Mouse (Mus musculus): ENCODE data around the gene Nfat5. TPM values are rescaled to one million over a fixed set of nuclear protein-coding genes. Genes with fewer than 3 reads are reported as not detected.

Nfat5 gene
- 14.8 and 21.4 TPM in 2 replicates for polyA plus RNA-seq (2012; rRNA removed)

DNA sequence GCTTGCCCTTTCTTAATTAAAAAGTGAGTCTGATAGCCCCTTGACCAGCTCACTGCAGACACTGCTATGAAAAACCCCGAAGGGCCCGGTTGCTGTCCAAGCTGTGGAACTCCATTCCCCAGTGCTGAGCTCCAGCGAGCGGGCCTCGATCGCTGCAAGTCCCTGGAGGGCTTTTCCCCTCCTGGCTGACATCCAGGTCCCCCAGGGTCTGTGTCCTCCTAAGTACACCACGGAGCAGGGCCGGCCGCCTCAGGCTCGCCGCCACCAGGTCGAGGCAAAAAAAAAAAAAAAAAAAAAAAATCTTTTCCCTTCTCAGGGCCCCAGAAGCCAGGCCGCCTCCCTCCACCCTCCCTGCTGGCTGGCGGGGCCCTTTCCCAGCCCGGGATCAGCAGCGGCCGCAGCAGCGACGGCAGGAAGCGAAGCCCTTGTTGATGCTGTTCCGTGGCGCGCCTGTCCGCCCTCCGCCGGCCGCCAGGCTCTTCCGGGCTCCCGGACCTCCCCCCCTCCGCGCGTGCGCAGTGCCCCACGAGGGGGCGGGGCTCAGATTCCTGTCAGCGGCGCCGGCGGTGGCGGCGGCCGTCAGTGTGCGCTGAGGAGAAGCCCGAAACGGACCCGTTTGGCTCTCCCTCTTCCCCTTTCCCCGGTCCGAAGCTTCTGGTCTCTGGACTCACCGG, at the start of gene Nfat5:
Gene Nfat5 (plus strand): TSS at position 543 of the 674 bp plus-strand sequence.
- peak within 1 kb of the TSS; percentile 91 for H3K27ac ChIP-seq (ENCODE audit: control insufficient read depth, insufficient read depth, low read depth, low read length)
- H3K4me3 ChIP-seq (ENCODE audit: control insufficient read depth, low read depth, low read length) = peak within 1 kb of the TSS; percentile 92
- TF ChIP-seq CTCF (IDR thresholded peaks at IDR 0.05; ENCODE audit: control insufficient read depth, insufficient read depth, insufficient replicate concordance, low read depth, low read length) (no peak), POLR2A (IDR thresholded peaks at IDR 0.05; ENCODE audit: control insufficient read depth, low read depth, low read length) (peak; percentile 89)
- no peaks in the 10 kb centered on the region; the same call in 1 of the 2 replicates for H3K36me3 ChIP-seq (ENCODE audit: control insufficient read depth, insufficient read depth, low read length)
- no peaks in the 10 kb centered on the region for H3K27me3 ChIP-seq (ENCODE audit: control insufficient read depth, insufficient read depth, low read length)
- H3K4me1 ChIP-seq (ENCODE audit: control insufficient read depth, insufficient read depth, low read length) = peaks cover 8% of the 10 kb centered on the region

GRCm38 (mm10) chr8:107244218-107244617, 49.1 kb upstream of the Nfat5 start:
- Histone ChIP-seq H3K4me1 (ENCODE audit: control insufficient read depth, insufficient read depth, low read length) (no peaks in the 10 kb centered on the region; the same call in 1 of the 2 replicates), H3K27me3 (ENCODE audit: control insufficient read depth, insufficient read depth, low read length) (no peaks in the 10 kb centered on the region), H3K4me3 (ENCODE audit: control insufficient read depth, low read depth, low read length) (no peak overlapping the region), H3K36me3 (ENCODE audit: control insufficient read depth, insufficient read depth, low read length) (no peaks in the 10 kb centered on the region), H3K27ac (ENCODE audit: control insufficient read depth, insufficient read depth, low read depth, low read length) (no peak overlapping the region)
- TF ChIP-seq CTCF (IDR thresholded peaks at IDR 0.05; ENCODE audit: control insufficient read depth, insufficient read depth, insufficient replicate concordance, low read depth, low read length) (no peak), POLR2A (IDR thresholded peaks at IDR 0.05; ENCODE audit: control insufficient read depth, low read depth, low read length) (no peak)

DNA sequence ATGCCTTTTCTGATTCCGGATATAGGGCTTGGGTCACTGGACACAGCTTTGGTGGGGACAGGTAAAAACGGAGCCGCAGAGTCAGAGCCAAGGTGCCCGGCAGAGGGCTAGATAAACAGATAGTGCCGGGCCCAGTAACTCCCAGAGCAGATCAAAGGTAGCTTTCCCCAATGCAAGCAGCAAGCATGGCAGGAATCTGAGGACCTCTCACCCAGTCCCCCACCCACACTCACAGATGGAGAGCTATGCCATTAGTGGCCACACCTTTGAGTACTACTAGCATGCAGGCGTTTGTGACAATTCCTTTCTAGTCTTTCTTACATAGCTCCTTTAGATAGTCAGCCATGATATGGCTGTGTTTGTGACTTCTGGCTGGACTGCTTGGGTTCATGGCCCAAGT, 44.8 kb upstream of the Nfat5 start:
- no peak overlapping the region for H3K4me3 ChIP-seq (ENCODE audit: control insufficient read depth, low read depth, low read length)
- H3K27me3 ChIP-seq (ENCODE audit: control insufficient read depth, insufficient read depth, low read length) = no peaks in the 10 kb centered on the region
- H3K36me3 ChIP-seq (ENCODE audit: control insufficient read depth, insufficient read depth, low read length) = no peaks in the 10 kb centered on the region
- no peak overlapping the region for H3K27ac ChIP-seq (ENCODE audit: control insufficient read depth, insufficient read depth, low read depth, low read length)
- no peaks in the 10 kb centered on the region for H3K4me1 ChIP-seq (ENCODE audit: control insufficient read depth, insufficient read depth, low read length)
- TF ChIP-seq CTCF (IDR thresholded peaks at IDR 0.05; ENCODE audit: control insufficient read depth, insufficient read depth, insufficient replicate concordance, low read depth, low read length) = no peak
- TF ChIP-seq POLR2A (IDR thresholded peaks at IDR 0.05; ENCODE audit: control insufficient read depth, low read depth, low read length) = no peak

DNA sequence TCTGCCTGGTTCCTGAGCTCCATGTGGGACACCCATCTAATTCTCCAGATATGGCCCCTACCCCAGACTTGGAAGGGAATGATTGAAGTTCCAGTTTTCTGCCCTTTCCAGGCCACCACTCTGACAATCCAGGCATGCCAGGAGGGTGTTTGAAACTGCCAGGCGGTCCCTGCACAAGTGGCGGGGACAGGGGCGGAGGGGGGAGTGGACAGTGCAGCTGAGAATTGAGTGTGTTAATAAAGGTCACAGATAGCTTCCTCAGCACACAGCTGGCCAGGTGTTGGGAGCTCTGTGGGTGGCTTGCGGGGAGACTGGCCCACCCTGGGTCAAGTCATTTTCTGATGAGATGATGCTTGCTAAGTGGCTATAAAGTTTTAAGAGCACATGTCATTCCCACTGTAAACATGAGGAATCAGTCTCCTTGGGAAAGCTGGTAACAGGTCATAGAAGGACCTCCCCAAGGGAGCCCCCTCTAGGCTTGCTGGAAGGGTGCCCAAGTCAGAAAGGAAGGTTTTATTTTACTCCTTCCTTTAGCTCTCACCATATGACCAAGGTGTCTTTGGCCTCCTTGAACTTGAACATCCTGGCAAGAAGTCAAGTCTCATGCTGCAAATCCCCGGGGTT, 41.7 kb upstream of the Nfat5 start:
- Histone ChIP-seq H3K27ac (ENCODE audit: control insufficient read depth, insufficient read depth, low read depth, low read length) (no peak overlapping the region), H3K4me1 (ENCODE audit: control insufficient read depth, insufficient read depth, low read length) (no peaks in the 10 kb centered on the region), H3K36me3 (ENCODE audit: control insufficient read depth, insufficient read depth, low read length) (no peaks in the 10 kb centered on the region), H3K27me3 (ENCODE audit: control insufficient read depth, insufficient read depth, low read length) (no peaks in the 10 kb centered on the region), H3K4me3 (ENCODE audit: control insufficient read depth, low read depth, low read length) (no peak overlapping the region)
- no peak for TF ChIP-seq CTCF (IDR thresholded peaks at IDR 0.05; ENCODE audit: control insufficient read depth, insufficient read depth, insufficient replicate concordance, low read depth, low read length)
- TF ChIP-seq POLR2A (IDR thresholded peaks at IDR 0.05; ENCODE audit: control insufficient read depth, low read depth, low read length) = no peak

DNA sequence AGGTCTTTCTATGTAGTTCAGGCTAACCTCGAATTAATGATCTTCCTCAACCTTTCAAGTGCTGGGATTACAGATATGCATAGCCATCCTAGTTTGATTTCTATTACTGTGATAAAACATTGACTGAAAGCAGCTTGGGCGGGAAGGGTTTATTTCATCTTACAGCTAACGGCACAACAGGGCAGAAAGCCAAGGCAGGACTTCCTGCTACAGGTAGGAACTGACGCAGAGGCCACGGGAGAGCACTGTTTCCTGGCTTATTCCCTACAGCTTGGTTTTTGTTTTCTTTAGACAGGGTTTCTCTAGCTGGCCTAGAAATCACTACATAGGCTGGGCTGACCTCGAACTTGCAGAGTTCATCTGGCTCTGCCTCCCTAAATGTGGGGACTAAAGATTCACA, 40.1 kb upstream of the Nfat5 start:
- H3K4me1 ChIP-seq (ENCODE audit: control insufficient read depth, insufficient read depth, low read length) = no peaks in the 10 kb centered on the region
- H3K4me3 ChIP-seq (ENCODE audit: control insufficient read depth, low read depth, low read length) = no peak overlapping the region
- TF ChIP-seq POLR2A (IDR thresholded peaks at IDR 0.05; ENCODE audit: control insufficient read depth, low read depth, low read length) (no peak), CTCF (IDR thresholded peaks at IDR 0.05; ENCODE audit: control insufficient read depth, insufficient read depth, insufficient replicate concordance, low read depth, low read length) (no peak)
- H3K27ac ChIP-seq (ENCODE audit: control insufficient read depth, insufficient read depth, low read depth, low read length) = no peak overlapping the region
- H3K27me3 ChIP-seq (ENCODE audit: control insufficient read depth, insufficient read depth, low read length) = no peaks in the 10 kb centered on the region
- H3K36me3 ChIP-seq (ENCODE audit: control insufficient read depth, insufficient read depth, low read length) = no peaks in the 10 kb centered on the region

GRCm38 (mm10) chr8:107254403-107254802, 38.9 kb upstream of the Nfat5 start:
- Histone ChIP-seq H3K36me3 (ENCODE audit: control insufficient read depth, insufficient read depth, low read length) (no peaks in the 10 kb centered on the region), H3K27me3 (ENCODE audit: control insufficient read depth, insufficient read depth, low read length) (no peaks in the 10 kb centered on the region), H3K4me1 (ENCODE audit: control insufficient read depth, insufficient read depth, low read length) (no peaks in the 10 kb centered on the region), H3K4me3 (ENCODE audit: control insufficient read depth, low read depth, low read length) (no peak overlapping the region), H3K27ac (ENCODE audit: control insufficient read depth, insufficient read depth, low read depth, low read length) (no peak overlapping the region)
- no peak for TF ChIP-seq CTCF (IDR thresholded peaks at IDR 0.05; ENCODE audit: control insufficient read depth, insufficient read depth, insufficient replicate concordance, low read depth, low read length)
- no peak for TF ChIP-seq POLR2A (IDR thresholded peaks at IDR 0.05; ENCODE audit: control insufficient read depth, low read depth, low read length)

- TF ChIP-seq CTCF (IDR thresholded peaks at IDR 0.05; ENCODE audit: control insufficient read depth, insufficient read depth, insufficient replicate concordance, low read depth, low read length) (no peak), POLR2A (IDR thresholded peaks at IDR 0.05; ENCODE audit: control insufficient read depth, low read depth, low read length) (no peak)
- Histone ChIP-seq H3K36me3 (ENCODE audit: control insufficient read depth, insufficient read depth, low read length) (no peaks in the 10 kb centered on the region), H3K27me3 (ENCODE audit: control insufficient read depth, insufficient read depth, low read length) (no peaks in the 10 kb centered on the region), H3K4me3 (ENCODE audit: control insufficient read depth, low read depth, low read length) (no peak overlapping the region), H3K4me1 (ENCODE audit: control insufficient read depth, insufficient read depth, low read length) (no peaks in the 10 kb centered on the region), H3K27ac (ENCODE audit: control insufficient read depth, insufficient read depth, low read depth, low read length) (no peak overlapping the region)
Observed at GRCm38 (mm10) chr8:107254951-107255457, 38.3 kb upstream of the Nfat5 start.
